Comparison of ENCODE assay signal across 8 mouse cellular contexts in the genomic region with DNA sequence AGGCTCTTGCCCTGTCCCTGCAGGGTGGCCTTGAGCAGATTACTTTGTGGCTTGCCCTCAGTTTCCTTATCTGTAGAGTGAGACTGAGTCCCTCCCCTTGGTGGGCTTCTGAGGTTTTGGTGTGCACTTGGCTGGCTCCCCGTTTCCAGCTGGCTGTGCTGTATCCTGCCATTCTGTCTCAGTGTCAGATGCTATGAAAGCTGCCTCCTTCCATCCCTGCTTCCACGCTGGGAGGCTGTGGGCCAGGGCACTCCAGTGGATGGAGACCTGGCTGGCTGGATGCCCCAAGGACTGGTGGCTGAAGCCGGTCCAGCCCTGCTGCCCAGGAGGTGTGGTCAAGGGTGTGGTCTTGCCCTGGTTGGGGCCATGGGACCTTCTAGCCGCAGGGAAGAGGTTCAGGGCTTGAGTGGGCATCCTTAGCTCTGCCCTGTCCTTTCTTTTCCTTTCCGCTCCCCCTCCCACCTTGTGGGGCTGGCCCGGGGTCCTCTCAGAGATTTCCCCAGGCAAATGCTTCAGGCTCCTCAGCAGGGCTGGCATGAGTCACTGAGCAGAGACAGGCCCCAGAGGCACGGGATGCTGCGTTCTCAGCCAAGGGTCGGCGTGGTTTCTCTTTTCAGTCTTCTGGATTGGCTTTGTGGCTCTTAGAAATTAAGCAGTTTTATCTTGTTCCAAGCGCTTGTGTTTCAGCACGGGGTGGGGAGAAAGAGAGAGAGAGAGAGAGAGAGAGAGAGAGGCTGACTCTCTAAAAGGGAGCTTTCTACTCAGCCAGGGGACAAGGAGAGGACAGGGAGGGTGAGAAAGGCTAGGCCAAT. TPM values are rescaled to one million over a fixed set of nuclear protein-coding genes. Genes with fewer than 3 reads are reported as not detected.
DNase-seq lines count a peak whose midpoint lies in the region; ATAC-seq lines count a peak whose summit lies in the region.

No protein-coding gene starts in this region.

- WGBS in heart, embryonic 12.5 days, result 25% methylated on average over 12 of the region's 12 CpGs
- 49% methylated on average over 12 of the region's 12 CpGs for WGBS in kidney, embryonic 15.5 days

- H3K4me3 ChIP-seq in heart, embryonic 12.5 days, result no peak overlapping the region
- H3K4me3 ChIP-seq in kidney, embryonic 15.5 days (replicated peaks), result no peak overlapping the region

- peak; percentile 33 to 61 for DNase-seq in cerebellum, postnatal 25 days
- no peak for DNase-seq in cerebellum, adult 8-10 months
- peak; percentile 81 for DNase-seq in adipocyte (ENCODE audit: low spot score)
- peak; percentile 62 for DNase-seq in ovary, postnatal 36 days (ENCODE audit: low spot score)
- DNase-seq in natural killer cell, adult 2 months (ENCODE audit: low spot score in 2 of 2), result no peak
- no peak for DNase-seq in thymus, postnatal 25 days

- H3K4me2 ChIP-seq in heart, embryonic 12.5 days, result peak overlapping the region; percentile 38
- 0 out of 2 replicates have a peak overlapping the region, but pooled peaks have one; percentile 9 for H3K4me2 ChIP-seq in kidney, embryonic 15.5 days

- no peaks in the 10 kb centered on the region for H3K36me3 ChIP-seq in heart, embryonic 12.5 days
- H3K36me3 ChIP-seq in kidney, embryonic 15.5 days, result no peaks in the 10 kb centered on the region

- H3K9ac ChIP-seq in heart, embryonic 12.5 days, result peak overlapping the region; percentile 42
- H3K9ac ChIP-seq in kidney, embryonic 15.5 days, result peak overlapping the region; percentile 26; the same call in 1 of the 2 replicates

- H3K9me3 ChIP-seq in heart, embryonic 12.5 days (replicated peaks), result no peaks in the 10 kb centered on the region
- H3K9me3 ChIP-seq in kidney, embryonic 15.5 days (replicated peaks), result no peaks in the 10 kb centered on the region

- peak overlapping the region; percentile 23 for H3K27ac ChIP-seq in heart, embryonic 12.5 days (ENCODE audit: poor library complexity, severe bottlenecking)
- H3K27ac ChIP-seq in kidney, embryonic 15.5 days, result peak overlapping the region; percentile 56

- ATAC-seq in heart, embryonic 12.5 days (ENCODE audit: insufficient number of reproducible peaks, low FRiP score), result no peak
- no peak for ATAC-seq in kidney, embryonic 15.5 days (replicated peaks; ENCODE audit: low FRiP score)

- 0 out of 2 replicates have a peak, but pooled peaks cover 5% of the 10 kb centered on the region for H3K27me3 ChIP-seq in heart, embryonic 12.5 days (replicated peaks)
- 0 out of 2 replicates have a peak, but pooled peaks cover 5% of the 10 kb centered on the region for H3K27me3 ChIP-seq in kidney, embryonic 15.5 days

- peaks cover 49% of the 10 kb centered on the region for H3K4me1 ChIP-seq in heart, embryonic 12.5 days (replicated peaks)
- peaks cover 54% of the 10 kb centered on the region for H3K4me1 ChIP-seq in kidney, embryonic 15.5 days

RNA-seq across cellular contexts. Expression of a gene that starts 35.8 kb away (rescaled TPM):
- polyA plus RNA-seq in heart, embryonic 12.5 days (2016; fragmentation: Nextera tagmentation; extraction: Ambion mirVana), result 102 and 103 TPM in 2 replicates
- 120 and 126 TPM in 2 replicates for polyA plus RNA-seq in kidney, embryonic 15.5 days (2015; fragmentation: Nextera tagmentation; extraction: Ambion mirVana)

Comparison
In these comparisons a context has a peak if more than half of its experiments do, and no peak if none do; other contexts are left out.
1. DNase-seq: peak in cerebellum, postnatal 25 days (2 of 2), adipocyte (single experiment) and ovary, postnatal 36 days (single experiment); none in cerebellum, adult 8-10 months (single experiment), natural killer cell, adult 2 months (0 of 2) and thymus, postnatal 25 days (single experiment).